Mouse (Mus musculus) spleen, postnatal 36 days (tissue): ENCODE measurements around the gene Sptbn4.

Source experiments
- DNase-seq, 2 experiments: peaks; one replicate each; pipeline ENCODE4 v3.0.0; 2022; ENCODE audit warnings: low spot score in 2 of 2, mixed read lengths in 1 of 2

Gene Sptbn4

GRCm38 (mm10) chr7:27433349-27433748 is 14.1 kb downstream of the Sptbn4 start:
- DNase-seq, result no peak

- DNase-seq, result no peak
Measured at GRCm38 (mm10) chr7:27429135-27429534, 18.4 kb downstream of the Sptbn4 start.

- no peak for DNase-seq
Measured at GRCm38 (mm10) chr7:27428002-27428401, 19.5 kb downstream of the Sptbn4 start.

GRCm38 (mm10) chr7:27427387-27427786 is 20.1 kb downstream of the Sptbn4 start:
- no peak for DNase-seq

GRCm38 (mm10) chr7:27423556-27424326 is 23.7 kb downstream of the Sptbn4 start:
- no peak for DNase-seq

- DNase-seq, result no peak
Measured at GRCm38 (mm10) chr7:27419101-27419500, 28.4 kb downstream of the Sptbn4 start.

- no peak for DNase-seq
Measured at GRCm38 (mm10) chr7:27417151-27417550, 30.3 kb downstream of the Sptbn4 start.

GRCm38 (mm10) chr7:27408379-27409176 is 38.9 kb downstream of the Sptbn4 start:
- peak; percentile 28 to 41 for DNase-seq

- no peak for DNase-seq
Measured at GRCm38 (mm10) chr7:27407816-27408215, 39.7 kb downstream of the Sptbn4 start.

GRCm38 (mm10) chr7:27406481-27406880 is 41.0 kb downstream of the Sptbn4 start:
- no peak for DNase-seq

GRCm38 (mm10) chr7:27404203-27404942 is 43.1 kb downstream of the Sptbn4 start:
- no peak for DNase-seq

- DNase-seq, result peak; percentile 26 to 32
Measured at GRCm38 (mm10) chr7:27402675-27403074, 44.8 kb downstream of the Sptbn4 start.

GRCm38 (mm10) chr7:27400545-27400944 is 46.9 kb downstream of the Sptbn4 start:
- no peak for DNase-seq

- no peak for DNase-seq
Measured at GRCm38 (mm10) chr7:27397048-27397949, 50.2 kb downstream of the Sptbn4 start.

- DNase-seq, result no peak
Measured at GRCm38 (mm10) chr7:27396184-27397047, 51.1 kb downstream of the Sptbn4 start.

GRCm38 (mm10) chr7:27395521-27396183 is 51.8 kb downstream of the Sptbn4 start:
- DNase-seq, result no peak

- DNase-seq, result no peak
Measured at GRCm38 (mm10) chr7:27391416-27391815, 56.1 kb downstream of the Sptbn4 start.

GRCm38 (mm10) chr7:27389213-27389612 is 58.3 kb downstream of the Sptbn4 start:
- no peak for DNase-seq

GRCm38 (mm10) chr7:27384731-27385130 is 62.8 kb downstream of the Sptbn4 start:
- DNase-seq, result peak; percentile 43 to 53

GRCm38 (mm10) chr7:27384134-27384533 is 63.4 kb downstream of the Sptbn4 start:
- DNase-seq, result no peak
